Mouse (Mus musculus): ENCODE measurements around the gene Tex21. TPM values are rescaled to one million over a fixed set of nuclear protein-coding genes. Genes with fewer than 3 reads are reported as not detected.

The Tex21 gene
- polyA plus RNA-seq (2015; fragmentation: Nextera tagmentation; extraction: Ambion mirVana), result not detected in 2 replicates

DNA sequence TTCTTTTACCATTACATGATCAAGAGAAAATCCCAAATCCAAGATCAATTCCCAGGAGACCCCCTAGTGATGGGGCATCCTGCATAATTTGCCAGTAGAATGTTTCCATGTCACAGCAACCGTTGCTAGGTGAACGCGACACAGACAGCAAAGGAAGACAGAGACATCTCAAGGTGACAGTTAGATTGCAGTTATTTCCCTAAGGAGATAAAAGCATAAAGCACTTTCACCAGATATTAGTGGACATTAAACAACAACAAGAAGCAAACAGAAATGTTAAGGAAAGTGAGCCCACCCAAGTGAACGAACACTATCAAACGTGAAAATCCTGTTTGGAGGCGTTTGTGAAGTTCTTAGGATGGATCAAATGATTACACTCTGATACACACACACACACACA, at the start of gene Tex21:
Gene Tex21 (minus strand): TSS at position 101 of the 400 bp plus-strand sequence.
- no peak within 1 kb of the TSS for H3K4me2 ChIP-seq
- no peak within 1 kb of the TSS for H3K27ac ChIP-seq
- no peak for ATAC-seq (replicated peaks; ENCODE audit: low FRiP score)
- no peak within 1 kb of the TSS for H3K4me3 ChIP-seq (replicated peaks)
- no peaks in the 10 kb centered on the region for H3K4me1 ChIP-seq
- no peak within 1 kb of the TSS for H3K9ac ChIP-seq
- H3K27me3 ChIP-seq, result no peaks in the 10 kb centered on the region
- WGBS, result 81% methylated on average over 6 of the region's 6 CpGs
- no peaks in the 10 kb centered on the region for H3K9me3 ChIP-seq (replicated peaks)
- no peaks in the 10 kb centered on the region for H3K36me3 ChIP-seq

DNA sequence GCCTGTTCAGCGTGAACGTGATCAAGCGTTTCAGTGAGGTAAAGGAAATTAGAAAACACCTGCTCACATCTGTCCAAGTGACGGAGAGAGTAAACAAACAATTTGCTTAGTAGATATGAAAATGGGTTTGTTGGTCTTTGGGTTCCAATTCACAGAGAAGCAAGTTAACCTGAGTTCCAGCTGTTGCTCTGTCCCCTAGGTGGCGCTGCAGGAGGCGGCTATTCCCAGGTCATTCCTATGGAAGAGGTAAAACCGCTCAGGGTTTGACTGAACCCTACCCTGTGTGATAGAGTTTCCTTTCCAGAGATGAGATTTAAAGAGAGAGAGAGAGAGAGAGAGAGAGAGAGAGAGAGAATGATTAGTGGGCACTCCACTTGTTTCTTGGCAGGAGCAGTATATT, 46.6 kb upstream of the Tex21 start:
- H3K4me3 ChIP-seq (replicated peaks), result no peak overlapping the region

DNA sequence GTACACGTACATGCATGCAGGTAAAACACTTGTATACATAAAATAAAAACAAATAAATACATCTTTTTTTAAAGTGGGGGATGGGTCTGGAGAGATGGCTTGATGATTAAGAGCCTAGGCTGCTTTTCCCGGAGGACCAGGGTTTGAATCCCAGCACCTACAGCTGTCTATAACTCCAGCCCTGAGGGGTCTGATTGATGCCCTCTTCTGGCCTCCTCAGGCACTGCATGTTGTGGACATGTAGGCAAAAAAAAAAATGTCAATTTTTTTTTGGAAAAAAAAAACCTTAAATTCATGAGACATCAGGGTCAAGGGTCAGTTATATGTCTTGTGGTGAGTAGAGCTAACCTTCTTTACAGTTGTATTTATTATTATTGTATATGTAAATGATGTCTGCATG, 43.7 kb upstream of the Tex21 start:
- Histone ChIP-seq H3K4me2 (no peak overlapping the region), H3K9me3 (replicated peaks) (no peaks in the 10 kb centered on the region), H3K4me3 (replicated peaks) (no peak overlapping the region), H3K9ac (no peak overlapping the region), H3K27ac (no peak overlapping the region), H3K36me3 (peaks cover 89% of the 10 kb centered on the region), H3K4me1 (no peaks in the 10 kb centered on the region), H3K27me3 (no peaks in the 10 kb centered on the region)
- ATAC-seq (replicated peaks; ENCODE audit: low FRiP score), result no peak
- WGBS, result 92% methylated on average over 2 of the region's 2 CpGs

More for the DNA sequence above, 46.6 kb upstream of the Tex21 start:
- Histone ChIP-seq H3K36me3 (peaks cover 93% of the 10 kb centered on the region), H3K27me3 (no peaks in the 10 kb centered on the region), H3K9me3 (replicated peaks) (no peaks in the 10 kb centered on the region), H3K4me1 (no peaks in the 10 kb centered on the region), H3K27ac (no peak overlapping the region), H3K4me2 (no peak overlapping the region), H3K9ac (no peak overlapping the region)
- 57% methylated on average over 7 of the region's 7 CpGs for WGBS
- no peak for ATAC-seq (replicated peaks; ENCODE audit: low FRiP score)

DNA sequence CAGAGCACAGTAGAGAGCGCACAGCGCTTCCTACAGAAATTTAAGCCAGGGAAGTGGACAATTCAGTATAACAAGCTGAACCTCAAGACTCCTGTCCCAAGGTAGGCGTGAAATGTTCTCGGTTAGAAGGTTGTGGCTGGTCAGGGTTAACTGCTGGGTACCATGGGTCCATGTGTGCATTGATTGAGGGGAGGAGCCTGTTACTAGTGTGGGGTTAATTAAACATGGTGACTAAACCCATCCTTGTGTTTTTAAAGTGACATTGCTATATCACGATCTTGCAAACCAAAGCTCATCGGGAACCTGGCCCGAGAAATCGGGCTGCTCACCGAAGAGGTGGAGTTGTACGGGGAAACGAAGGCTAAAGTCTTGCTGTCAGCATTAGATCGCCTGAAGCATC, 42.9 kb upstream of the Tex21 start:
- no peak overlapping the region for H3K27ac ChIP-seq
- no peak overlapping the region for H3K4me3 ChIP-seq (replicated peaks)
- 97% methylated on average over 12 of the region's 12 CpGs for WGBS
- no peak for ATAC-seq (replicated peaks; ENCODE audit: low FRiP score)
- no peaks in the 10 kb centered on the region for H3K9me3 ChIP-seq (replicated peaks)
- no peak overlapping the region for H3K4me2 ChIP-seq
- H3K36me3 ChIP-seq, result peaks cover 86% of the 10 kb centered on the region
- H3K4me1 ChIP-seq, result no peaks in the 10 kb centered on the region
- H3K27me3 ChIP-seq, result no peaks in the 10 kb centered on the region
- H3K9ac ChIP-seq, result no peak overlapping the region

DNA sequence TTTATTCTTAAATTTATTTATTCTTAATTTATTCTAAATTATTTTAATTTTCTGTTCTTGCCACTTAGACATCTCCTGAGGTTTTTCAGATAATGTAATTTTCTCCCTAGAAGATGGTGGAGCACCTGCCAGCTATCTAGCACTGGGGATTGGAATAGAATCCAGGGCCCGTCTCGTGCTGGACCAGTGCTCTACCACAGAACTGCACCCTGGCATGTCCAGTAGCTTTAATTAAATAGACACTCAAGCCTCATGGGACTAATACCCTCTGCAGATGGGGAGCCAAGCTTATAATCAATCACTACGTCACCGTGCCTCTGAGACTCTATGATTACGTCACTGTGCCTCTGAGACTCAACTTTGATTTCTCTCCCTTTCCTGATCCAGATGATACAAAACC, 41.9 kb upstream of the Tex21 start:
- no peak overlapping the region for H3K9ac ChIP-seq
- H3K27me3 ChIP-seq, result no peaks in the 10 kb centered on the region
- H3K36me3 ChIP-seq, result peaks cover 86% of the 10 kb centered on the region
- no peak for ATAC-seq (replicated peaks; ENCODE audit: low FRiP score)
- H3K9me3 ChIP-seq (replicated peaks), result no peaks in the 10 kb centered on the region
- no peaks in the 10 kb centered on the region for H3K4me1 ChIP-seq
- 89% methylated on average over 5 of the region's 5 CpGs for WGBS
- no peak overlapping the region for H3K4me3 ChIP-seq (replicated peaks)
- no peak overlapping the region for H3K27ac ChIP-seq
- no peak overlapping the region for H3K4me2 ChIP-seq

DNA sequence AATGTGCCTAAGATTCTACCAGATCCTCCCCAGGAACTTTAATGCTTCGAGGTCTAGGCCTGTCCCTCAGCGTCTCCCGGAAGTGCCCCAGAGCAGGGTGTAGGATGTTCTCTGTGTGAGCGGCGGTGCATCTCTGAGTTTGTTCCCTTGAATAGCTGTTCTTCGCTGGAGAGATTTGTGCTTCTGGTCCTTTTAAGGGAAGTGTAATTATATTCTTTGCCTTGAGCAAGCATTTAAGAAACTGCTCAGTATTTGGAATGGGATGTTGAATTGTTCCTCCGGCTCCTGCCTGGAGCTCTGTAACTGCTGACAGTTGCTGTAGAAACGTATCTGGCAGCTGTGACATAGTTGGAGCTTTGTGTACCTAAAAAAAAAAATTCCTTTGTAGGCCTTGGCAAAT, 41.4 kb upstream of the Tex21 start:
- no peak for ATAC-seq (replicated peaks; ENCODE audit: low FRiP score)
- peaks cover 86% of the 10 kb centered on the region for H3K36me3 ChIP-seq
- H3K4me3 ChIP-seq (replicated peaks), result no peak overlapping the region
- H3K4me1 ChIP-seq, result no peaks in the 10 kb centered on the region
- H3K9ac ChIP-seq, result no peak overlapping the region
- H3K4me2 ChIP-seq, result no peak overlapping the region
- no peak overlapping the region for H3K27ac ChIP-seq
- H3K27me3 ChIP-seq, result no peaks in the 10 kb centered on the region
- H3K9me3 ChIP-seq (replicated peaks), result no peaks in the 10 kb centered on the region
- WGBS, result 80% methylated on average over 8 of the region's 8 CpGs

DNA sequence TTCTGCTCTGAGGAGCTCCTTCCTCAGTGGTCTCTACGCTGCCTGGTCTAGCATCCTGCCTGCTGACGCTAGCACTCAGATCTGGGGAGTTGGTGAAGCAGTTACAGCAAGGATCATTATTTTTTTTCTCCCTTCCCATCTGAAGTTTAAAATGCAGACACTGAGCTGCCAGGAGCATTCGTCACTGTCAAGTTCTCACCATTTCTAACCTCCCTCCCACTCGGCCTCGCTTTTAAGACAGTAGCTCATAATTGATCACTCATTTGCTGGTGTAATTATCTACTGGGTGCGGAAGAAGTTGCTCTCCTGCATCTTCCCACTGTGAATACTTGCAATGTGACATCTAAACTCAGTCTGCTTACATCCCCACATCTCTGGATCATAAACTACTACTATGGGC, 38.9 kb upstream of the Tex21 start:
- H3K4me2 ChIP-seq, result no peak overlapping the region
- H3K9me3 ChIP-seq (replicated peaks), result no peaks in the 10 kb centered on the region
- H3K36me3 ChIP-seq, result peaks cover 80% of the 10 kb centered on the region

DNA sequence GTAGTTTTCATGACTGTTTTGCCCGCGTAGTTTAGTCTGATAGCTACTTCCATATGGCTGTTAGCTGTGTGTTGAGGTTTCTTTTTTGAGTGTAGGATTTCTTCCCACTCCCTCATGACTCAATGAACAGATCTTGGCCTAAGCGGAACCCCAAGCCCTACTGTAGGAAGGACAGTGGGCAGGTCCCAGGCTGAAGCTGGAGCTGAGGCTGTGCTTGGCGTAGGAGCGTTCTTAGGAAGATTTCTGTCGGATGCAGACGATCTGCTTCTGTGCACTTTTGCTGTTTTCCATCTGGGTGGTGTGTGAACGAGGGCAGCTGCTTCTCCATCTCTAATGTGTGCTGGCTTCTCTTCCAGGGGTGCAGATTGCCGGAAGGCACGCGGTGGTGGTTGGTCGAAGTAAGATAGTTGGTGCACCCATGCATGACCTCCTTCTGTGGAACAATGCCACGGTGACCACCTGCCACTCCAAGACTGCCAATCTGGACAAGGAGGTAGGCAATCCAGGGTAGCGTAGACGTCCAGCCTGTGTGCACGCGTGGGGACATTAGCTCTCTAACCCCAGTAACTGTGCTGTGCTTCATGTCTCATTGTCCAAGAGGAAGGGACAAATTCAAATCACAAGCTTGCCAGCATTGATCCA, 36.1 kb upstream of the Tex21 start:
- Histone ChIP-seq H3K4me1 (0 out of 2 replicates have a peak, but pooled peaks cover 2% of the 10 kb centered on the region), H3K9ac (no peak overlapping the region), H3K27ac (no peak overlapping the region), H3K4me3 (replicated peaks) (no peak overlapping the region), H3K27me3 (no peaks in the 10 kb centered on the region), H3K9me3 (replicated peaks) (no peaks in the 10 kb centered on the region), H3K36me3 (peaks cover 72% of the 10 kb centered on the region), H3K4me2 (no peak overlapping the region)
- ATAC-seq (replicated peaks; ENCODE audit: low FRiP score), result no peak
- WGBS, result 84% methylated on average over 17 of the region's 17 CpGs

More for the DNA sequence above, 38.9 kb upstream of the Tex21 start:
- WGBS, result 54% methylated on average over 6 of the region's 6 CpGs
- Histone ChIP-seq H3K4me1 (0 out of 2 replicates have a peak, but pooled peaks cover 2% of the 10 kb centered on the region), H3K27ac (no peak overlapping the region), H3K27me3 (no peaks in the 10 kb centered on the region), H3K9ac (no peak overlapping the region), H3K4me3 (replicated peaks) (no peak overlapping the region)
- no peak for ATAC-seq (replicated peaks; ENCODE audit: low FRiP score)

DNA sequence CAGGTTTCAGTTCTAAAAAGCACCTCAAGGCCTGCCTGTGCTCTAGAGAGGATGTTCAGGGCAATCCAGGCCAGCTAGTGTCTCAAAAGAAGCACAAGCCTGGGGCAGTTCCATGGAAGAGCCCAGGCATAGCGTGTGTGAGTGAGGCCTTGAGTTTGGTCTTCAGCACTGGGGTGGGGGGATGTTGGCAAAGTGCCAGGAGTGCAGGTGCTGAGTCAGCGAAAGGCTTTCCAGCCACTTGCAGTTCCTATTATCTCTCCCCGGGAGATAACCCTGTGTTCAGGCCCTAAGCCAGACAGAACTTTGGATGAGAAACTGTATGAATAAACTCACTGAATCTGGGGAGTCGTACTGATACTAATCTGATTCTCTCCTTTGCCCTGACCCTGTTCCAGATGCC, 35.6 kb upstream of the Tex21 start:
- H3K36me3 ChIP-seq, result peaks cover 71% of the 10 kb centered on the region
- no peak for ATAC-seq (replicated peaks; ENCODE audit: low FRiP score)
- no peak overlapping the region for H3K27ac ChIP-seq
- 53% methylated on average over 4 of the region's 4 CpGs for WGBS
- no peak overlapping the region for H3K9ac ChIP-seq
- 0 out of 2 replicates have a peak, but pooled peaks cover 2% of the 10 kb centered on the region for H3K4me1 ChIP-seq
- no peaks in the 10 kb centered on the region for H3K27me3 ChIP-seq
- H3K9me3 ChIP-seq (replicated peaks), result no peaks in the 10 kb centered on the region
- H3K4me2 ChIP-seq, result no peak overlapping the region
- H3K4me3 ChIP-seq (replicated peaks), result no peak overlapping the region

DNA sequence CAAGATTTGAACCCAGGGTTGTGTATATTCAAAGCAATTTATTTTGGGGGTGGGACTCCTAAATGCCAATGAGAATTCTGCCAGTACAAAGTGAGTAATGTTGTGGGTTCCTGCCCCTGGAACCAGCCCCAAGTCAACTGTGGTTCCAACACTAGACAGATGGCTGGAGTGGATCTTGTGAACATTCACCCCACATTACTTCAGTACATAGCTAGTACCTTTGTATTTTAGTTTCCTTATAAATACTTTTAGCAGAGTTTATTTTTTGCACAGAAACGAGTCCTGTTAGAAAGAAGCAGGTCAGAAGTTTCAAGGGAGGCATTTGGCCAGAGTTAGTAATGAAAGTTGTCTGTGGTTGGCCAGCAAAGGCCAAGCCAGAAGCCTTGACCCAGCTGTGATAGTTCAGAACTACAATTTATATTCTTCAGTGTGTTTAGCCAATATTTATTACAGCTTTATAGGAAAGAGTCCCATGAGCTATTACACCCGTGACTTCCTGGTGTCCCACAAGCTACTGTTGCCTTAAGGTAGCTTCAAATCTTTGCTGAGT, 34.6 kb upstream of the Tex21 start:
- Histone ChIP-seq H3K4me1 (0 out of 2 replicates have a peak, but pooled peaks cover 2% of the 10 kb centered on the region), H3K27me3 (no peaks in the 10 kb centered on the region), H3K9ac (no peak overlapping the region), H3K9me3 (replicated peaks) (no peaks in the 10 kb centered on the region), H3K36me3 (peaks cover 76% of the 10 kb centered on the region), H3K4me2 (no peak overlapping the region), H3K4me3 (replicated peaks) (no peak overlapping the region), H3K27ac (no peak overlapping the region)
- WGBS, result 67% methylated on average over 2 of the region's 2 CpGs
- no peak for ATAC-seq (replicated peaks; ENCODE audit: low FRiP score)

DNA sequence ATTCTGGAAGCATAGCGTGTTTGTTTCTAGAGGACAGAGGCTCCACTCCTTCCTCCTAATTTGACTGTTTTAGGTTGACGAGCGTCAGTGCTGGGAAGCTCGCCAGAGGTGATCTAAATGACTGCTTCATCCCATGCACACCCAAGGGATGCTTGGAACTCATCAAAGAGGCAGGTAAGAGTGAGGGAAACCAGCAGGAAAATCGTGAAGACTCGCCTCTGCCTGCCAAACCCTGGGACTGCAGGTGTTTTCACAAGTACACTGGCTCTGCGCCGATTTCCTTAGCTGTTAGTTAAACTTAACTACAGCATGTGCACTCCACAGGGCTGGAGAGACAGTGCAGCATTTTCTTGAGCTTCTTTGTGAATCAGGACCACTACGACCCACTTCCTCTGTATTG, 34.0 kb upstream of the Tex21 start:
- Histone ChIP-seq H3K9me3 (replicated peaks) (no peaks in the 10 kb centered on the region), H3K9ac (no peak overlapping the region), H3K4me3 (replicated peaks) (no peak overlapping the region), H3K4me2 (no peak overlapping the region), H3K4me1 (0 out of 2 replicates have a peak, but pooled peaks cover 2% of the 10 kb centered on the region), H3K36me3 (peaks cover 77% of the 10 kb centered on the region), H3K27ac (no peak overlapping the region), H3K27me3 (no peaks in the 10 kb centered on the region)
- ATAC-seq (replicated peaks; ENCODE audit: low FRiP score), result no peak
- 86% methylated on average over 9 of the region's 9 CpGs for WGBS

DNA sequence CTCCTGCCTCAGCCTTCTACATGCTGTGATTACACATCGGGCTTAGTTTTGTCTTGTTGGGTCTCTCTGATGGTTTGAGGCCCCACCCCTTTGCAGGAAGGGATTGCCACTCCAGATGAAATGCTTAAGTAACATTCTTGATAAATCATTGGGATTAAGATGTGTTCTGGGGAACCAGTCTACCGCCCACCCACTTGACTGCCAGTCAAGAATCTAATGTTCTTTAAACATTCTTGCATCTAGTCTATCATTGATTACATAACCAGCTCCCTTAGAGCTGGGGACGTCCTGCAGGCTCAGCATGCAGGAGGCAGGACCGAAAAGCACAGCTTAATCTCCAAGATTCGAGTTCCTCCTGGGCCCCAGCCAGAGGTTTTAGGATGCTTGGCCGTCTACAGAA, 31.7 kb upstream of the Tex21 start:
- 85% methylated on average over 6 of the region's 6 CpGs for WGBS

More for the DNA sequence above, 31.7 kb upstream of the Tex21 start:
- Histone ChIP-seq H3K9me3 (replicated peaks) (no peaks in the 10 kb centered on the region), H3K4me2 (no peak overlapping the region), H3K36me3 (peaks cover 64% of the 10 kb centered on the region), H3K27me3 (no peaks in the 10 kb centered on the region), H3K9ac (no peak overlapping the region), H3K4me1 (0 out of 2 replicates have a peak, but pooled peaks cover 2% of the 10 kb centered on the region), H3K27ac (no peak overlapping the region), H3K4me3 (replicated peaks) (no peak overlapping the region)
- no peak for ATAC-seq (replicated peaks; ENCODE audit: low FRiP score)
